Mouse (Mus musculus): Measurements from ENCODE around the gene Pigq. TPM values are rescaled to one million over a fixed set of nuclear protein-coding genes. Genes with fewer than 3 reads are reported as not detected.

Pigq gene
- total RNA-seq, 2 experiments from 2014 or later = 30.0 to 31.9 TPM

DNA sequence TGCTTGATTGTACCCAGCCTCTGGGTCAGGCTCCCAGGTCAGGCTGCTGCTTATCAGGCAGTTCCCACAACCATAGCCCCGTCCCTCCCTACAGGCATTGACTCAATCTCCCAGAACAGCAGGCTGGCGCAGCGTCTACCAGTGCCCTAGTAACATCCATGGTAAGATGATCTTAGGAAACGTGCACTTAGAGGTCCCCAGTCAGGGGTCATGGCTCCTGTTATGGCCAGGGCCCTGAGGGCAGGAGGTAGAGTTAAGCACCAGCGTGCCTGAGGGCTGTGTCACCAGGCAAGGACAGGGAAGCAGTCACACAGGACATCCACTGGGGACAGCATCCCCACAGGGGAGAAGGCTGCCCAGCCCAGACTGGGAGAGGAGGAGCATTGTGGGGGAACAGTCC lies 62.4 kb downstream of the Pigq start:
- DNase-seq = no peak

DNA sequence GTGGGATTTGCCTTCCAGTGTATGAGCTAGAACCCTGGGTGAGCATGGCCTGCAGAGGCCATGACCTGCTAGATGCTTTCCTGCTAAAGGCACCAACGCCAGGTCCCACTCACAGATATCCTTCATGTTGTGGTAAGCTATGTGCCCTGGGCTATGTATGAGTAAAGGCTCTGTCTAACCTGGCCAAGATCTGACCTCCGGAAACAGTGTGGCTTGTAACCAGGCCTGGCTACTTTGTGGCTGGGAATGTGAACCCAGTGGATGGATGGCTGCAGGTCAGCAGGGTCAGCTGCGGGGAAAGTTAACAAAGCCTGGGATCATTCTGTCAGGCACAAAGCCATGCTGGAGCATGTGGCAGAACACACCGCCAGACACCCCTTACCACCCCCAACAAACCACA lies 63.0 kb downstream of the Pigq start:
- DNase-seq = no peak

DNA sequence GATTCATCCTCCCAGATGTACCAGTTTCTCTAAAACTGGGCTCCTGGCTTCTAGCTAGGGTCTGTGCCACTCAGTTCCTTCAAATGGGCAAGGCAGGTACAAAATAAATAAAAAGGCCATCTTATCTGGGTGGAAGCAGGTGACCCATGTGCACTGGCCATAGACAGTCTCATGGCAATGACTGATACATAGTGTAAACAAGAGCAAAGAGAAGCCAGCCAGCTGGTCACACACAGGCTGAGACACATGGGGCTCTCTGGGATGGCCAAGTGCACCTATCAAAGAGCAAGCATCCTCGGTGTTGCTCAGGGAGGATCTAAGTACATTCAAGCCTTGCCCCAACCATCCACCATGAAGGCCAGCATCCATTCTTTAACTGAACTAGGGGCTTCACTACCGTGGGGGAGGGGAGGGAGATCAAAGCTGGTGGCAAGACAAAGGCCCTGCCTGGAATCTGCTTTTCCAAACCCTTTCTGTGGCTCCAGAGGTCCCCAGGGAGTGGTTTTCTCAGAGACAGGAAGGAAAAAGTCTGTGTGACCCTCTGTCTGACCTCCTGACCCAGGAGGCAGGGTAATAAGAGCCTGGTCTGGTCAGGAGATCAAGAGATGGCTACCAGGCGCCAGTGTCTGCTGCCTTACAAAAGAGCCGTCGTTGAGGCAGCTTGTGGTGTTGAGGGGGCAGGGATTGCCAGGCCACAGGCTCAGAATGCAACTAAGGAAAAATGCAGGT lies 63.7 kb downstream of the Pigq start:
- DNase-seq = no peak

DNA sequence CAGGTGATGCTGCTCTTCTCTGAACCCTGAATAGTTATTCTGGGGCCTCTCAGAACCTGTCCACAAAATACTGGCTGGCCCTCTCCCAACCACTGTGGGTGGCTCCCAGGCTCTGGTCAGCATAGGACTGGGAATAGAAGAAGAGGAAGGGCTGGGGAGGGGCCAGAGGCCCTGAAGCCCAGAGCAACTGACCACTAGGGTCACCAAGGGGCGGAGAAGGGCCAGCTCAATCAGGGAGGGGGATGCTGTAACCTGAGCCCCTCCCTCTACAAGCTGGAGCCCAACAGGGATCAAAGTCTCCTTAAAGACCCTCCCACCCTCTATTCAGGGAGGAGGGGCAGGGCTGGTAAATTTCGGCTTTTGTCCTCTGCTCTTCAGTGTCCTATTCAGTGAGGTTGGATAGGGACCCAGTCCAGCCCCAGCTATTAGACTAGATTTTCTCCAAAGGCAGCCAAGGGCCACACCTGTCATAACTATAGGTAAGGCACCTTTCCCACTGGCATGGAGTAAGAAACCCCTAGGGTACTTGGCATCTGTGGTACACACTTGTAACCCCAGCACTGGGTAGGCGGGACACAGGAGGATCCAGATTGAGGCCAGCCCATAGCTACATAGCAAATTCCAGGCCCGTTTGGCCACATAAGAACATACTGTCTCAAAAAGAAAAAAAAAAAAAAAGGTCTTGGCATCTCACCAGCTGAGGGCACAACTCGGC lies 64.4 kb downstream of the Pigq start, which contains the start of gene Wfikkn1:
TSS of gene Wfikkn1 (minus strand) at position 663 of the 715 bp plus-strand sequence.
- no peak for DNase-seq

DNA sequence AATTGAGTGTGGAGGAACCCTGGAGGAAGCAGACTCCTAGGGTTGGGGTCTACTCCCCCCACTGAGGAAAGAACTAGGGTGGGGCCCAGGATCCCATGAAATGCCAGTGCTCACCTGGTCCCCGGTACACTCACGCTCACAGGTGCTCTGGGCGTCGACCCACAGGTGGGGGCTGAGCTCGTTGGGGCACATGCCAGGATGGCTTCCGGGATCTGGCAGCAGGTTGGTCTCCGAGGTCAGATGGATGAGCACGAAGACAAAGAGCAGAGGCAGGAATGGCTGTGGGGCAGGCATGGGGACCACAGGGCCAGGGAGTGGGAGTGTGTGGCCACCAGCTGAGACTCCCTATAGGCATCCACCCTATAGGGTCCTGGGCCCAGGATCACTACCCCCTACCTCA lies 65.0 kb downstream of the Pigq start:
- no peak for DNase-seq

DNA sequence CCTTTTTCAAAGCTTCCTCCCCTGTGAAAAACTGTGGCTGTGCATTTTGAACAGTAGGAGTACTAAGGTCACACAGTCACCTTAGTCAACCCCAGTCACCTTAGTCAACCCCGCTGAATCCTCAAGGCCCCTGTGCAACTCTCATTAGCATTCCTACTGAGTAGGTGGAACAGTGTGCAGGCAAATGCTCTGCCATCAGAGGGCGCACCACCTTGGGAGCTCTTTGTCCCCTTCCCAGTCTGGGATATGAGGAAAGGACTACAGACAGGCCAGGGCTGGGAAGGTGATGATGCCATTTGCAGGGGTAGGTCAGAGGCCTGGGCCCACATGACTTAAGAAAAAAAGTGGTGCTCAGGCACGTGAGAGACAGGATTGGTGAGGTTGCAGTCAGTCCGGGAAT lies 65.5 kb downstream of the Pigq start:
- DNase-seq = no peak

DNA sequence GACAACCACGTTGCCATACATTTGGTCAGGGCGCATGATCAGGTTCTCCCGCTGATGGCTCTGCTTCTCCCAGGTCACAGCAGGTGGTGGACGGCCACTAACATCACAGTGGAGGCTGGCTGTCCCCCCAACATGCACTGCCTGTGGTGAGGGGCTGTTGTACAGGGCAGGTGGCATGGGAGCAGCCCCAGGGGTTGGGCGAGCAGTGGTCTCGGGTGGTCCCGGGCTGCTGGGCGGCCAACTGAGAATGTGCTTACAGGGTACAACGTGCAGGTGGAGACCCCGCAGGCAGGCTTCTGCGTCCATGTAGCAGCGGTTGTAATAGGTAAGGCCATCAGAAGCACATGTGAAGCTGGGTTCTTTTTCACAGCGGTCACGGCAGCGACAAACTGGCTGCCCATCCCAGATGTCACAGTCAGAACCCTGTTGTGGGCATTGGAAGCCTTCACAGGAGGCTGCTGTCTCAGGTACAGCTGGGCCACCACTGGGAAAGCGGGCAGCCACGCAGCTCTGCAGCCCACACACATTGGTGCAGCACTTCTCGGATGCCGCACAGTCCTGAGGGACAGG lies 66.0 kb downstream of the Pigq start:
- no peak for DNase-seq

DNA sequence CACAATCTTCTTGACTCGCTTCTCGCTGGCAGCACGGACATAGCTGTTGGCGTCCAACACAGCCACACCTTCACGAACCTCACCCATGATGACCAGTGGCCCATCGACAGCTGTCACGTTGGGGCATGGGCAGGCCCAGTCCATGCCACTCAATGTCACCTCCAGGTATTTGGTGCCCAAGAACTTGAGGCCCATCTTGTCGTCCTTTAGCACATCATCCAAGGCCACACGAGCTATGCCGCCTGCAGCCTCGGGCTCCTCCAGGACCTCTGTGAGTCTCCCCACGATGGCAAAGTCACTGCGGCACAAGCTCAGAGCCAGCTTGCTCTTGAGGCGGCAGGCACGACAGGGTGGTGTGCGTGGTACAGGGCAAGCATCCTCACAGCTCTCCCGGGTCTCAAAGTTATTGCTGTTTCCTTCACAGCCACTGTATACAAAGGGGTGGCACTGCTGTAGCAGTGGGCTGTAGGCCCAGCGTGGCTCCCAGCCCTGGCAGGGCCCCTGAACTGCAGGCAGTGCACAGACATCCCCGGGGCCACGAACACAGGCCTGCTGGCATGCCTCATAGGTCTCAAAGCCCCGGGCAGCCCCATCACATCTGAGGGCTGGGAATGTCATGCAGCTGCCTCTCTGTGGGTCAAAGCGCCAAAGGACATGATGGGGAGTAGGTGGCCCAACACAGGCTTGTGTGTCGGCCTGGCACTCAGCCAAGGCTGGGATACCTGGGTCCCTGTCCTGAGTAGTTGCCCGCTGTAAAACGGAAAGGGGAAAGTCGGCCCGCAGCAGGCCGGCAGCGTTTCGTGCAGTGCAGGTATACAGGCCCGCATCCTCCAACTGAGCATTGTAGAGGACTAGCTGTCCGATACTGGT lies 66.8 kb downstream of the Pigq start:
- no peak for DNase-seq

DNA sequence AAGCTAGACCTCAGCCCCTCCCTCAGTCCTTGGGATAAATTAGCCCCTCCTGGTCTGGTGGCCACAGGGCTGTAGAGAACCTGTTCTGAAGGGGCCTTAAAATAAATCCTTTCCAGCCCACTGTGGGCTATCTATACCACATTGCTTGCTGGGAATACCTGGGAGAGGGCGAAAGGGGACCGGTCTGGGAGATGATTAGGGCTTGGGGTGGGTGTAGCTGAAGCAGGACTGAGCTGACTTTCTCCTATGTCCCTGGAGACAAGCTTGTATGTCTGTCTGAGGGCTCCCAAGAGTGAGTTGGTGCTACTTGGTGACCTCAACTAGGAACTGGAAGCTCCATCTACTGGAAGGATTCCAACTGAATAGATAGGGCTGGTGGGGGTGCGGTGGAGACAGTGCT lies 67.7 kb downstream of the Pigq start:
- no peak for DNase-seq

Other genes starting within 250 kb of the Pigq start
- not detected for gene Gng13, start 227.8 kb downstream of the Pigq start, total RNA-seq (2021)
- gene Chtf18, start 217.5 kb downstream of the Pigq start, total RNA-seq (2021) = 1 to 10 TPM in 1 of 2 experiments, under 1 TPM in 1; 0.33 to 1.2 TPM
- gene Rpusd1, start 217.3 kb downstream of the Pigq start, total RNA-seq (2021) = 1 to 10 TPM; 2.9 to 3.9 TPM
- gene Mslnl, start 208.9 kb downstream of the Pigq start, total RNA-seq (2021) = not detected
- under 1 TPM; 0.43 to 0.62 TPM for gene Msln, start 190.6 kb downstream of the Pigq start, total RNA-seq (2021)
- gene Narfl, start 171.2 kb downstream of the Pigq start, total RNA-seq (2021) = 10 to 100 TPM; 28.9 to 30.8 TPM
- 10 to 100 TPM in 1 of 2 experiments, 1 to 10 TPM in 1; 9.0 to 10.5 TPM for gene Haghl, start 159.3 kb downstream of the Pigq start, total RNA-seq (2021)
- gene Ccdc78, start 158.4 kb downstream of the Pigq start, total RNA-seq (2021) = not detected
- 10 to 100 TPM; 35.0 to 38.5 TPM for gene Fam173a, start 152.0 kb downstream of the Pigq start, total RNA-seq (2021)
- not detected for gene AC134908.4, start 149.3 kb downstream of the Pigq start, total RNA-seq (2021)
- 10 to 100 TPM; 48.4 to 72.2 TPM for gene Metrn, start 147.8 kb downstream of the Pigq start, total RNA-seq (2021)
- gene Fbxl16, start 135.9 kb downstream of the Pigq start, total RNA-seq (2021) = 1 to 10 TPM; 1.5 to 1.7 TPM
- 10 to 100 TPM in 1 of 2 experiments, 1 to 10 TPM in 1; 9.3 to 10.5 TPM for gene Wdr24, start 121.3 kb downstream of the Pigq start, total RNA-seq (2021)
- 10 to 100 TPM; 14.3 to 18.9 TPM for gene Jmjd8, start 116.1 kb downstream of the Pigq start, total RNA-seq (2021)
- gene Stub1, start 111.5 kb downstream of the Pigq start, total RNA-seq (2021) = 10 to 100 TPM; 76.9 to 84.4 TPM
- gene Rhbdl1, start 107.6 kb downstream of the Pigq start, total RNA-seq (2021) = 10 to 100 TPM; 18.3 to 20.8 TPM
- 10 to 100 TPM; 13.8 to 16.5 TPM for gene Gm20683, start 103.2 kb downstream of the Pigq start, total RNA-seq (2021)
- 10 to 100 TPM; 54.4 to 76.1 TPM for gene Rhot2, start 100.1 kb downstream of the Pigq start, total RNA-seq (2021)
- gene Wdr90, start 83.4 kb downstream of the Pigq start, total RNA-seq (2021) = 1 to 10 TPM; 1.2 to 2.1 TPM
- 100 to 1,000 TPM; 102 to 114 TPM for gene Mcrip2, start 76.2 kb downstream of the Pigq start, total RNA-seq (2021)
- 10 to 100 TPM; 31.9 to 37.0 TPM for gene Mettl26, start 69.9 kb downstream of the Pigq start, total RNA-seq (2021)
- gene Wfikkn1, start 64.1 kb downstream of the Pigq start, total RNA-seq (2021) = under 1 TPM; 0.35 to 0.36 TPM
- gene Rab40c, start 25.2 kb downstream of the Pigq start, total RNA-seq (2021) = 10 to 100 TPM in 1 of 2 experiments, 1 to 10 TPM in 1; 8.7 to 11.0 TPM
- not detected for gene Nhlrc4, start within 50 bp of the Pigq start, total RNA-seq (2021)
- gene A930017K11Rik, start 7.6 kb upstream of the Pigq start, total RNA-seq (2021) = not detected
- gene Capn15, start 40.9 kb upstream of the Pigq start, total RNA-seq (2021) = 1 to 10 TPM; 5.6 to 6.8 TPM
- gene Rab11fip3, start 124.6 kb upstream of the Pigq start, total RNA-seq (2021) = 10 to 100 TPM; 54.9 to 71.5 TPM
- 1 to 10 TPM; 2.8 to 3.2 TPM for gene Decr2, start 145.4 kb upstream of the Pigq start, total RNA-seq (2021)
- 1 to 10 TPM; 1.2 to 1.7 TPM for gene Nme4, start 150.7 kb upstream of the Pigq start, total RNA-seq (2021)
- 1 to 10 TPM in 1 of 2 experiments, under 1 TPM in 1; 0.87 to 1.2 TPM for gene Tmem8, start 168.4 kb upstream of the Pigq start, total RNA-seq (2021)
- 10 to 100 TPM; 62.0 to 62.3 TPM for gene Mrpl28, start 178.6 kb upstream of the Pigq start, total RNA-seq (2021)
- 10 to 100 TPM; 10.8 to 17.2 TPM for gene Axin1, start 193.8 kb upstream of the Pigq start, total RNA-seq (2021)

All from gastrocnemius, postnatal 25 days (tissue).